Mouse (Mus musculus) urinary bladder, postnatal 36 days (tissue): ENCODE measurements around the gene Uvssa.
A peak's percentile ranks its signal among the peaks of the same experiment; 100 is the strongest.

Source experiments
- DNase-seq, 2 experiments: peaks; one replicate each; pipeline ENCODE4 v3.0.0; 2022; ENCODE audit warnings: low spot score in 2 of 2, mixed read lengths in 1 of 2

Uvssa gene

DNA sequence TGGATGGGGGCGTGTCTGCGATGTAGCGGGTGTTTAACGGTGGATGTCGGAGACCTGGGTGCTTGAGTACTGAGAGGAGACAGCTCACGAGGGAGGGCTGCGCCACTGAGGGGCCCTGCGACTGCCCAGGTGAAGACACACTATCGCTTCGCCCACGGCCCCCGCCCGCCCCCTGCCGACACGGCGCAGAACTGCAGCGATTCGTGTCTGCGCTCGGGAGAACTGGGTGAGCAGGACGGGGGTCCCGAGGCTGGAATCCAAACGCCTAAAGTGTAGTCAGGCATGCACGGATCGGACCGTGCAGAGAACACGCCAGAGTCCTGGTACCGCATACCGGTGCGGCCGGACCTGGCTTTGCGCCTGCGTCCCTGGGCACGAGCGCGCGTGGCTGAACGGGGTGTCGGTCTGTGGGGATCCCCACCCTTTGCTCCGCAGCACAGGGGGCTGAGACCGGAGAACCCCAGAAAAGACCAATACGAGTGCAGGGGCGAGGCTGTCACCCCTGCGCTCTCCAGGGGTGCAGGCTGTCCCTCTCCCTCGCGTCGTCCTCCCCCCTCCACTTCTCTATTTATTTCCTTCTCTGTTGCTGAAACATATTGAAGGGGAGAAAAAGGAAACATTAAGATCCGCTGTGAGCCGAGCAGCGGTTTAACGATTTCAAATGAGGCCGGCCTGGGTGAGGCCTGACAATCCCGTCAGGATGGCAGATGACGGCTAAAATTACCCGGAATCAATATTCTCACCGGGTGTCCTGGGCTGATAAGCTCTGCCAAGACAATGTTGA lies 64.8 kb downstream of the Uvssa start:
- DNase-seq: peak in 1 of 2 experiments; percentile 19

DNA sequence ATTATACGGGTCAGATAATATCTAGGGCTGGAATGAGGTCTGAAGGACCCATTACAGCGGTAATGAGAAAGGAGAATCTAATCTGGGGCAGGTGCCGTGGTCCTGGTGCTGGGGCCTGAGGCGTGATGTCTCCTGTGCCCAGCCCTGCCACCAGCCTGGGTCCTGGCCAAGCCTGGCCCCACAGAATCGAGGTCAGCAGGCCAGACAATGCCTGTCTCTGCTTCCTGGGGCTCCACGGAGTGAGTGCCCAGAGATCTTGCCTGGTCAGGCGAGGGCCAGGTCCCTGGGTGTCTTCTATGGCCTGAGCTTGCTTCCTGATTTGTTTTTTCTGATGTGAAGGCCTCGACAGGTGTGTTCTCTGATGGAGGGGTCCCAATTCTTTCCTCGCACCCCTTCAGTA lies 65.4 kb downstream of the Uvssa start:
- no peak for DNase-seq

DNA sequence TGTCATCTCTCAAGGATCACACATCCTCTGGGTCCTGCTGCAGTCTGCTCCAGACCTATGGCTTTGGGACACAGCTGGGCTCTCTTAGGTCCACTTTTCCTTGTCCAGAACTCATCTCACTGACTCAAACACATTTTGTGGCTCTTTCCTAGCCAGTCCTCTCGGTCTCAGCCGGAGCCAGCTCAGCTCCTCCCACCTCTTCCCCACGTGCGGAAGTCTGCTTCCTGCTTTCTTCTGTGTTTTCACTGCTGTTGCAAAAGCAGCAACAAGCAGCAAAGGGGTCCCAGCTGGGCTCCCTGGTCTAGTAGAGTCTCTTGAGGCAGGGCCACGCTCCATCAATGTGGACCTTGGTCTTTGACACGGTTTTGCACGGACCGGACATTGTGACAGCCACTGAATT lies 77.4 kb downstream of the Uvssa start:
- DNase-seq: no peak

- DNase-seq: no peak
Observed at GRCm38 (mm10) chr5:33458132-33458622, 79.8 kb downstream of the Uvssa start.

DNA sequence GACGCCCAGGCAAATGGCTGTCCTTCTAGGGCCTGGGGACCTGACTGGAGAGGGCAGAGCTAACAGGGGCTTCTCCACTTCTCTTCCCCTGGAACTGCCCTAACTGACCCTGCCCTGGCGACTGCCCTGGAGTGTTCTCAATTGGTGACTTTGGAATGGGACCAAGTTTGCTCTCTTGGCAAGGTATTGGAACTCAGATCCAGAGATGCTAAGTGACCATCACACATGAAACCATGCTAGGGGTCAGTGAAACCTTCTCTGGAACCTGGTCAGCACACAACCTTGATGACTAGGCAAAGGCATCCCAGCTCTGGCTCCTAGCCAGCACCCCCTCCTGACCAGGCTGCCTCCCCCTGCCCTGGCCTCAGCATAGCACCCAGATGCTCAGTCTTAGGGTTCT lies 80.8 kb downstream of the Uvssa start:
- DNase-seq: no peak

- no peak for DNase-seq
Observed at GRCm38 (mm10) chr5:33464390-33464789, 86.0 kb downstream of the Uvssa start.

DNA sequence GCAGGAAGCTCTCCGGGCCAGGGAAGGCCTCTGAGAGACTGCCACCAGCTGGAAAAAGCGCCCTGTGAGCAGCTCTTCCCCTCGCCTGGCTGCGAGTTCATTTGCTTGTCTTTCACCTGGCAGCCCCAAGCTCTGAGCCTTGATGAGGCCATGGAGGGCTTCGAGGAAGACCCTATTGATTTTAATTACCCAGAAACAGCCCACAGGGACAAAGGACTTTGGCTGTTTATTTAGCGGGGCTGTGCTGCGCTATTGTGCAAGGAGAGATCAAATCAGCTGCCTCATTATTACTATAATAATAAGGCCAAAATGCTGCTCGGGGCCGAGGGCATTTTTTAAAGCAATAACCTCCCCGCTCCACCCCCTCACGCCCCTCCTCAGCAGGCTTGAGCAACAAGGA lies 87.1 kb downstream of the Uvssa start:
- DNase-seq: no peak
